Mouse (Mus musculus) embryonic facial prominence, embryonic 10.5 days (tissue): ENCODE data around the gene Fam227b. TPM values are rescaled to one million over a fixed set of nuclear protein-coding genes. Genes with fewer than 3 reads are reported as not detected.

Source experiments
- DNase-seq: peaks from one replicate; pipeline ENCODE4 v3.0.0-alpha.2; 2017; ENCODE audit warnings: low spot score
- H3K27ac ChIP-seq: fragments of 300-500 bp; sonication (generic); replicated peaks from 2 replicates; pipeline ENCODE4 v1.5.1; 2016; ENCODE audit warnings: mild to moderate bottlenecking
- H3K27me3 ChIP-seq: fragments of 300-500 bp; sonication (generic); replicated peaks from 2 replicates; pipeline ENCODE4 v1.6.1; 2016; ENCODE audit warnings: low read depth, mild to moderate bottlenecking; ENCODE audit not compliant: poor library complexity, severe bottlenecking
- H3K36me3 ChIP-seq: fragments of 300-500 bp; sonication (generic); replicated peaks from 2 replicates; pipeline ENCODE4 v1.6.1; 2016; ENCODE audit warnings: mild to moderate bottlenecking, moderate library complexity
- H3K4me1 ChIP-seq: fragments of 300-500 bp; sonication (generic); 2 replicates; pipeline ENCODE4 v1.6.1; 2016
- H3K4me3 ChIP-seq: fragments of 300-500 bp; sonication (generic); 2 replicates; pipeline ENCODE4 v1.5.1; 2016; ENCODE audit warnings: mild to moderate bottlenecking, moderate library complexity
- H3K9me3 ChIP-seq: fragments of 300-500 bp; sonication (generic); 2 replicates; pipeline ENCODE4 v1.6.1; 2016; ENCODE audit warnings: mild to moderate bottlenecking
- WGBS: fragments of 180-500 bp; shearing (Covaris S2); methylation state at CpG from one replicate; pipeline ENCODE4 v1.1.7; 2016; 5-methylcytosine and 5-hydroxymethylcytosine counted together
- polyA plus RNA-seq: library from polyadenylated mRNA; unstranded; fragments of >200 nt; fragmentation: Nextera tagmentation; extraction: Ambion mirVana; gene quantifications from 2 replicates; pipeline ENCODE4 v1.2.1, GENCODE M21; 2016

Gene Fam227b
- polyA plus RNA-seq, 1 experiment from 2014 or later, result not detected

DNA sequence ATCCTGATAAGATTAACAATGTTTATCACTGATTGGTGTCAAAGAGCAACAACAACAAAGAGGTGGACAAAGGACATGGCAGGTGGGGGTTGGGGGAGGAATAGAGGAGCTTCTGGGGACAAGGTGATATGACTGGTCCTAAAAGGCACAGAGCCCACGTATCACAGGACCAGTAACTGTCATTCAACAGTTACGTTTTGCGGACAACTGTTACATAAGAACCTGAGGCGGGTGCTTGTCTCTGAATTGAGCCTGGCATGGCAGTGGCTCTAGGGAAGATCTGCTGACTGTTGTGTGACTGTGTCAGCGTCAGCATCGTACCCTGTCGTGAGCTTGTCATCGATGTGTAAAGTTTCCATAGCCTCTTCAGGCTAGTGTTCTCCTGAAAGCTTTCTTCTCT, 65.6 kb downstream of the Fam227b start:
- Histone ChIP-seq H3K27me3 (no peaks in the 10 kb centered on the region), H3K9me3 (no peaks in the 10 kb centered on the region), H3K36me3 (no peaks in the 10 kb centered on the region), H3K4me1 (no peaks in the 10 kb centered on the region), H3K27ac (no peak overlapping the region), H3K4me3 (no peak overlapping the region)
- 82% methylated on average over 8 of the region's 8 CpGs for whole genome bisulfite sequencing
- DNase-seq, result no peak

DNA sequence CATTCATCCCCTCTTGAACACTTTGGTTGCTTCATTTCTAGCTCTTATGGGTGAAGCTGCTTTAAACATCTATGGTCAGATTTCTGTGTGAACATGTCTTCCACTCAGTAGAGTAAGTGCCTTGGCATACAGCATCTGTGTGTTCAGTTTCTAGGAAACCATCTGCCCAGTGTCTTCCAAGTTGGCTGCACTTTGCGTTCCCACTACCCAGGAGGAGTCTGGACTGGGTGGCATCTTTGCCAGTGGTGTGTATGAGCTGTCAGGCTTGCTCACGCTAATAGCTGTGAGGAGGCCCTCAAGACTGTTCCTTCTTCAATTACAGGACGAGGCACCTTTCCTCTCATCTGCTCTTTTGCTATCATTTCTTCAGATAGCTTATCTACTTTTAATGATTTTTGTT, 67.5 kb downstream of the Fam227b start:
- Histone ChIP-seq H3K36me3 (no peaks in the 10 kb centered on the region), H3K9me3 (no peaks in the 10 kb centered on the region), H3K27me3 (no peaks in the 10 kb centered on the region), H3K4me3 (no peak overlapping the region), H3K4me1 (no peaks in the 10 kb centered on the region), H3K27ac (no peak overlapping the region)
- no peak for DNase-seq
- WGBS, result 87% methylated on average over 3 of the region's 3 CpGs

DNA sequence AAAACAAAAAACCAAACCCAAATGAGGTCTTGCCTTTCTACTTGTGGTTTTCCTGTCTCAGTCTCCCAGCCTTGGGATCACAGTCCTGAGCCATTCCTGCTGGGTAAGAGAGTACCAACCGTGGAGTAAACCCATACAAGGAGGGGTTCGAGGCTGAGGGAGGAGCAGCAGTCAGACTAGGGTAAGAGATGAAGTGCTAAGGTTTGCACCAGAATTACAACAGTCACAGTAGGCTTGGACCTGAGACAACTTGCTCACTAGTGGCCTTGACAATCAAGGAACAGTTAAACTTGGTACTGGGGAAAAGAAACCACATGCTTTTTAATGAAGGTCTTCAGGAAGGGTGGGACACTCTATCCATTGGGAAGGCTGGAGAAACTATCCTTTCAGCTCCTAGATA, 72.7 kb downstream of the Fam227b start:
- Histone ChIP-seq H3K4me3 (no peak overlapping the region), H3K36me3 (no peaks in the 10 kb centered on the region), H3K27ac (no peak overlapping the region), H3K9me3 (no peaks in the 10 kb centered on the region), H3K4me1 (no peaks in the 10 kb centered on the region), H3K27me3 (no peaks in the 10 kb centered on the region)
- 75% methylated on average over 2 of the region's 2 CpGs for WGBS
- no peak for DNase-seq

DNA sequence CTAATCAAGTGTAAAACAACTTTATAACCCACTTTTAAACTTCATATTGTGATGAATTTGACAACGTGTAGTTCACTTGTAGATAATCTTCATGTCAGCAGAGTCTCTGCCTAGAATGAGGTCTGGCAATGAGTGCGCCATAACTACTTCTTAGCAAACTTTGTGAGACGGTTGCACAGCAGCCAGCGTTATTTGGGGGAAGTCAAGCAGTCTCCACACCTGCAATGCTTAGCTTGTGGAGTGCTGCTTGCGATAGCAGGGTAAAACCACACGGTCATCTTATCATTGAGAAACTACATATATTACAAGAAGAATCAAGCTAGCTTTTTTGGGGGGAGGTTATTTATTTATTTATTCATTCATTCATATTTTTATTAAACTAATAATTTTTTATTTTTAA, 75.3 kb downstream of the Fam227b start:
- H3K27me3 ChIP-seq, result no peaks in the 10 kb centered on the region
- no peak for DNase-seq

DNA sequence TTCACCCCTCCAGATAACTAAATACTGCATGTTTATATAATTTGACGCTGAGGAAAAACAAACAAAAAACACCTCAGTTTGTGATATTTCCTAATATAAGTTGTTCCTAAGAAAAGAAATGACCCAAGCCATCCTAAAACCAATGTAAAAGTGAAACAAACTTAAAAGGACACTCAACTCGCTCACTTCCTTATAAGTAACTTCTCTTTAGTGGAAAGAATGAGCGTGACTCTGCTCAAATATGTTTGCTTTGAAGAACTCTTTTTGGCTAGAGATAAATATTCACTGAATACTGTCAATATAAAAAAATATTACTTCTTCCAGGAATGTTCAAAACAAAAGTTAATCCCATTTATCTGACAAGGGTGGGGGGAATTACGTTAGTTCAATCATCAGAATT, 78.1 kb downstream of the Fam227b start:
- no peak overlapping the region for H3K27ac ChIP-seq
- H3K27me3 ChIP-seq, result no peaks in the 10 kb centered on the region
- H3K4me1 ChIP-seq, result peaks cover 3% of the 10 kb centered on the region; the same call in 1 of the 2 replicates
- no peak for DNase-seq
- no peak overlapping the region for H3K4me3 ChIP-seq
- H3K36me3 ChIP-seq, result no peaks in the 10 kb centered on the region
- H3K9me3 ChIP-seq, result no peaks in the 10 kb centered on the region
- 88% methylated on average over 4 of the region's 4 CpGs for WGBS

More for the DNA sequence above, 75.3 kb downstream of the Fam227b start:
- H3K27ac ChIP-seq, result no peak overlapping the region
- H3K4me1 ChIP-seq, result no peaks in the 10 kb centered on the region; the same call in 1 of the 2 replicates
- 95% methylated on average over 6 of the region's 6 CpGs for WGBS
- no peaks in the 10 kb centered on the region for H3K9me3 ChIP-seq
- no peaks in the 10 kb centered on the region for H3K36me3 ChIP-seq
- H3K4me3 ChIP-seq, result no peak overlapping the region

DNA sequence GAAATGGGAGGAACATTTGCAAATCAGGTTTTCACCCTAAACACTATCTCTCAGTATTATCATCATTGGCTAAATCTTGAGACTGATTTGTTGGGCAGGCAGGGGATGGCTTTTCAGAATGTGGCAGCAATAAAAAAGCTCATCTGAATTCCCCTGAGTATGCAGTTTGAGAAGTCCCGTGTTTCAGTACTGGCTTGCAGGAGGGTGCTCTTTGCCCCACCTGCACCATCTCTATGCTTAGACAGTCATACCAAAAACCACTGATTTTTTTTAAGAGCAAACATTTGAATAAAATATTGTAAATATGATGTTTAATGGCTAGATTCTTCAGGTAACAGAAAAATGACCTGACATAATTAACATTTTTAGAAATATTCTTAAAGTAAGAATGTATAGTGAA, 82.1 kb downstream of the Fam227b start:
- Histone ChIP-seq H3K4me1 (peaks cover 9% of the 10 kb centered on the region; the same call in 1 of the 2 replicates), H3K36me3 (no peaks in the 10 kb centered on the region), H3K9me3 (no peaks in the 10 kb centered on the region), H3K27me3 (no peaks in the 10 kb centered on the region), H3K4me3 (no peak overlapping the region), H3K27ac (no peak overlapping the region)
- DNase-seq, result no peak
- WGBS, result 84% methylated on average over 1 of the region's 1 CpGs

DNA sequence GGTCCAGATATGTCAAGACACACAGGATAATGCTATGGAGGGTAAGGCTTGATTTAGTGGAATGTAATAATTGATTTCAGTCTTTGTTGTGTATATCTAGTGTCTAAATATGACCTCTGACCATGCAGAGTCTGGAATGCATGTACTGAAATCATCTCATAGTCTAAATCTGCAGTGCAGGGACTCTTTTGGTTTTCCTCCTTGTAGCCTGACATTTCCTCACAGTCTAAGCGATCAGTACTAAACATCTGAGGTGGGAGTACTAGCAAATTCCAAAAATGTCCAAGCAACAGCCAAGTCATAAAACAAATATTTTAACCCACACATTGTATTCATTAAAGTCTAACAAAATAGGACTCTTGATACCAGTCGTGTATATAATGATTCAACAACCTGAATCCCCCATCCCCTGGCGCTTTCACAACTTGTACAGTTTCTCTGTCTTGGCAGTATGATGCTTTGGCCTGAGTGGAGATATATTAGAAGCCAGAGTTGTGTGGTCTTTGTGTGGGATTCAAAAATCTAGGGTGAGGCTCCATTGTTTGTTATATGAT, 86.4 kb downstream of the Fam227b start:
- no peaks in the 10 kb centered on the region for H3K27me3 ChIP-seq
- DNase-seq, result no peak
- no peaks in the 10 kb centered on the region for H3K9me3 ChIP-seq
- H3K4me1 ChIP-seq, result peaks cover 18% of the 10 kb centered on the region
- no peaks in the 10 kb centered on the region for H3K36me3 ChIP-seq
- H3K4me3 ChIP-seq, result no peak overlapping the region
- 84% methylated on average over 3 of the region's 3 CpGs for WGBS
- no peak overlapping the region for H3K27ac ChIP-seq

DNA sequence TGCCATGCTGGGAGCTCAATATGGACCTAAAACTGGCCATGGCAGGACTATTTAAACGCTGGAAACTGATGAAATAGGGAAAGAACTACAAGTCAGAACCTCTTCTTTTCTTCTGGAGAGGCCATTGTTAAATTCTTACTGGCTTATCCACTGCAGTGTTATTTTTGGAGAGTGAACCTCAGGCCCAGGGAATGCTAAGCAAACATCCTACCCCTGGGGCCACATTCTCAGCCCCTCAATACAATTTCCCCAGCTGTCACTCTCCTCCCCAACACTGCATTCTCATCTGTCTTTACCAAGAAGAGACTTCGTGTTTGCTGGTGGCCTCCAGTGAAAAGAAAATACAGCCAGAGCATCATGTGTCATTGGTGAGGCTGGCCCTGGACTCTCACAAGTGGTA, 87.0 kb downstream of the Fam227b start:
- H3K27me3 ChIP-seq, result no peaks in the 10 kb centered on the region
- H3K36me3 ChIP-seq, result no peaks in the 10 kb centered on the region
- DNase-seq, result no peak
- WGBS, result 32% methylated on average over 2 of the region's 2 CpGs
- no peak overlapping the region for H3K4me3 ChIP-seq
- no peak overlapping the region for H3K27ac ChIP-seq
- H3K9me3 ChIP-seq, result no peaks in the 10 kb centered on the region
- H3K4me1 ChIP-seq, result peaks cover 18% of the 10 kb centered on the region

DNA sequence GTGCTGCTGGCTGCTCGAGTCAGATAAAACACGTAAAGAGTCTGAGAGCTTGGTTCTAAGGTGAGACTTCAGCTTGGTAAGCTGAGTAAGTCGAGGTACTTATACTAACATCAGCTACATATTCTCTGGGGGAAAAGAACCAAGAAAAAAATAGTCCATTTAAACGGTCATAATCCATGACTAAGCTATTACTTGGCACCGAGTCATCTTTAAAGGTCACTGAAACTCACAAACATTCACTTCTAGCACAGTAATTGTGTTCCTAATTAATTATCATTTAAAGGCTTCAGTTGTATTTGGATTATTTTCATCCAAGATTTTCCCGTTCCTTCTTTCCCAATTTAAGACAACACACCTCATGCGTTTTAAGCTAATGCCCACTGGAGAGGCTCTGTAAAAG, 88.9 kb downstream of the Fam227b start:
- DNase-seq, result no peak
- WGBS, result 79% methylated on average over 7 of the region's 7 CpGs
- H3K27me3 ChIP-seq, result no peaks in the 10 kb centered on the region

DNA sequence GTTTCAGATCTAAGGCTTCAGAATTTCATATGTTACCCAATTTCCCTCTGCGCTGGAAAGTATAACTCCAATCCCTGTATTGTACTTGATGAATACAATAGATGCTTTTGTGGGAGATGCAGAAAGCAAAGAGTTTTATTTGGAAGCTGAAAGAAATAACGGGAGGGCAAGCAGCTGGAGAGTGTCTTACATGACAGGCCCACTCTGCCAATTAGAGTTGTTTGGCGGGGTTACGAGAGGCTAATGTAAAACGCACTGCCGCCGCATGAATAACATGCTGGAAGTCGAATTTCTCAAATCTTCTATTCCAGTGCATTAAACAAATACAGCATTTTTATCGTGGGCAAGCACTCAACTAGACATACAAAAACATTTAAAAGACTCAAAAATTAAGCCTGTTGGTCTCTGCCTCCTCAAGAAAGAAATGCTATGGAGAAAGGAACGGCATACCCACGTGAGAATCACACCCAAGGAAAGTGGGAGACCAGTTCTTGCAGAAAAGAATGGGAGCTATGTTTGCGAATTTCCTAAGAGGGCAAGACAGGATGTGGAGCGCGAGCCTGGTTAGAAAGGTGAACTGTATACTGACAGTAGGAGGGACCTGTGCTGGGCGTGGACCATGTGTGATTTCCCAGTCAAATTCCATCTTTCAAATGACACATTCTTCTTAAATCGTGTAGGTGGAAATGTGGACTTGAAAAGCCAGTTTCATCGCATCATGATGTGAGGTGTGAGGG, 90.6 kb downstream of the Fam227b start:
- Histone ChIP-seq H3K4me1 (peaks cover 18% of the 10 kb centered on the region), H3K27me3 (no peaks in the 10 kb centered on the region), H3K9me3 (no peaks in the 10 kb centered on the region), H3K4me3 (no peak overlapping the region), H3K36me3 (no peaks in the 10 kb centered on the region), H3K27ac (no peak overlapping the region)
- 78% methylated on average over 17 of the region's 17 CpGs for WGBS
- DNase-seq, result peak; percentile 17

More for the DNA sequence above, 88.9 kb downstream of the Fam227b start:
- Histone ChIP-seq H3K4me3 (no peak overlapping the region), H3K27ac (no peak overlapping the region), H3K36me3 (no peaks in the 10 kb centered on the region), H3K4me1 (peaks cover 18% of the 10 kb centered on the region), H3K9me3 (no peaks in the 10 kb centered on the region)

DNA sequence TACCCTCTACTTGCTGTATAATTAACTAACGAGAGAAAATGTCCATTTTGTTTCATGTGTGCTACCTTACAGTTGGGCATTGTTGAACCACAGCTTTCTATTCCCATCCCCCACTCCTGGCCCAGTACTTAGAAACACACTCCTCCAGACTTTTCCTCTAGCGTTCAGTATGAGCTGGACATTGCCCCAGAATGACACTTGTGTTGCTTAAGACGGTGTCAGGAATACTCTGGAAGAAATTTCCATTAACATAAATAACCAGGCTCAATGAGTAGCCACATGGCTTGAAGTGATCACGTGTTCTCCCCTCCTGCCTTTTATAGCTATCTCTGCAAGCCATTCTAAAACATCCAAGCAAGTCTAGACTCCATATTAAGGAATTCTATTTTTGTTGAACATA, 91.2 kb downstream of the Fam227b start:
- no peaks in the 10 kb centered on the region for H3K9me3 ChIP-seq
- 59% methylated on average over 4 of the region's 4 CpGs for WGBS
- H3K4me3 ChIP-seq, result no peak overlapping the region

DNA sequence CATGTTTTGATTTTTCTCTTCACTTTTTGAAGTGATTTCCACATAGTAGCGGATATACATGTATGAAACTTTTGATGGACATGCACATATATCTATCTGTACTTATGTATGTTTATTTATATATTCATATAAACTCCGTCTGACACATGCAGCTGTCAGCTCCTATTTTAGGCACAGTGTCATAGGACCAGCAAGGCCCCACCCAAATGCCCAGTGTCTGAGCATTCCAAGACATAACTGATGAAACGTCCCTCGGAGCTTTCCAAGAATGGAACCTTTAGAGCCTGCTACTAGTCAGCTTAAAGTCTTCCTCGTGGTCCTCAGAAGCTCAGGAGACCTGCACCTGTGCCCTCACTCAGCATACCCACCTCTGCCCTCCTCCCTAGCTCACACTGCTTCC, 98.1 kb downstream of the Fam227b start:
- no peaks in the 10 kb centered on the region for H3K9me3 ChIP-seq
- no peaks in the 10 kb centered on the region for H3K27me3 ChIP-seq
- peak overlapping the region; percentile 77 for H3K27ac ChIP-seq
- H3K36me3 ChIP-seq, result no peaks in the 10 kb centered on the region
- peaks cover 31% of the 10 kb centered on the region for H3K4me1 ChIP-seq
- no peak overlapping the region for H3K4me3 ChIP-seq
- 58% methylated on average over 5 of the region's 5 CpGs for whole genome bisulfite sequencing
- DNase-seq, result no peak

More for the DNA sequence above, 91.2 kb downstream of the Fam227b start:
- Histone ChIP-seq H3K36me3 (no peaks in the 10 kb centered on the region), H3K27ac (no peak overlapping the region), H3K27me3 (no peaks in the 10 kb centered on the region), H3K4me1 (peaks cover 18% of the 10 kb centered on the region)
- no peak for DNase-seq
